8 mouse cellular contexts compared by ENCODE assay signal in the genomic region with DNA sequence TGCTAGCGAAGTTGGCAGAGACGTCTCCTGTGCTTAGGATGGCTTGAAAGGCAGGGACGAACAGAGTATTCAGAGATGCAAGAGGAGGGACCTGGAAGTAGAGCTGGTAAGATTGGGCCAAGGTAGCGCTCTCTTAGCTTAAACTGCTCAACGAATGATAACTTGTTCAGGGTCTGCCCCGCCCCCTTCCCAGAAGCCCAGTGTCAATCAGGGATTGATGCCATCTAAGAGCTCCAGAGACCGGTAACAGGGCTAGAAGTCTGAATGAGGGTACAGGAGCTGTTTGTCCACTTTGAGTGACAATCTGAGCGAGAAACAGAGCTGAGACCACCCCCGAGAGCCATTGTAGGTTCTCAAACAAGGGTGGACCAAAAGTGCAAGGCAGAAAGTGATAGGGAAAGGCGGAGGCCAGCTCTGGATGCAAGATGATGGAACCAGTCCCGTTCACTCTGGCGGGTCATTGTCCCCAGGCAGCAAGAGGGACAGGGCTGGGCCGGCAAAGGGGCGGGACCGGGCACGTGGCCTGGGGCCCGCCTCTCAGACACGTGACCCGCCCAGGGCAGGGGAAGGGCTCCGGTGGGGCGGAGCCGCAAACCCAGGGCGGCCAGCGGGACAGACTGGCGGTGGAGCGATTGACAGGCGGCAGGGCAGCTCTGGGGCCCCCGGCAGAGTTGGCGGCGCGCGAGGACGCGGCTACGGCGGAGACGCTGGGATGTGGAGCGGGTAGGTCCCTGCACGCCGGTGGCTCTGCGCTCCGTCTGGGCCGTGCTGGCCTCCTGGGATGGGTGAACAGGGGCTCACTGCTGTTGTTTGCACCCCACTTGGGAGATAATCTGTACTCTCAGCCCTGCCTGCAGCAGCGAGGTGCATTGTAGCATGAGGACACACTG. TPM values are rescaled to one million over a fixed set of nuclear protein-coding genes. Genes with fewer than 3 reads are reported as not detected.
DNase-seq lines count a peak whose midpoint lies in the region; ATAC-seq lines count a peak whose summit lies in the region.

No protein-coding gene starts in this region.

- H3K9ac ChIP-seq in limb, embryonic 11.5 days (ENCODE audit: low read length) = peak overlapping the region; percentile 66
- peak overlapping the region; percentile 72 for H3K9ac ChIP-seq in midbrain, embryonic 12.5 days (replicated peaks)

- peak; percentile 82 for ATAC-seq in granulocyte monocyte progenitor cell, adult 5-6 weeks (replicated peaks; ENCODE audit: poor library complexity, severe bottlenecking)
- ATAC-seq in limb, embryonic 11.5 days (ENCODE audit: insufficient number of reproducible peaks, low FRiP score, low TSS enrichment, low read depth) = peak; percentile 89
- ATAC-seq in midbrain, embryonic 12.5 days (ENCODE audit: low FRiP score, low read depth) = peak; percentile 99
- no peak for ATAC-seq in activated CD4-positive, CD25-positive, alpha-beta regulatory T cell, adult 4 months

- peaks cover 90% of the 10 kb centered on the region for H3K4me1 ChIP-seq in embryonic facial prominence, embryonic 10.5 days
- peaks cover 41% of the 10 kb centered on the region for H3K4me1 ChIP-seq in limb, embryonic 11.5 days (ENCODE audit: control insufficient read depth, insufficient read depth, low read length)
- peaks cover 22% of the 10 kb centered on the region for H3K4me1 ChIP-seq in midbrain, embryonic 12.5 days

- no peaks in the 10 kb centered on the region for H3K9me3 ChIP-seq in embryonic facial prominence, embryonic 10.5 days
- no peaks in the 10 kb centered on the region for H3K9me3 ChIP-seq in limb, embryonic 11.5 days (ENCODE audit: control insufficient read depth, low read length)
- H3K9me3 ChIP-seq in midbrain, embryonic 12.5 days = no peaks in the 10 kb centered on the region

- peak; percentile 97 for DNase-seq in adrenal gland, postnatal 14 days
- DNase-seq in embryonic facial prominence, embryonic 10.5 days (ENCODE audit: low spot score) = peak; percentile 95
- DNase-seq in kidney, adult 11 months = peak; percentile 90
- DNase-seq in limb, embryonic 11.5 days (ENCODE audit: low spot score) = peak; percentile 91
- DNase-seq in skeletal muscle tissue, adult 2 months (ENCODE audit: low read depth, low spot score) = peak; percentile 89

- WGBS in embryonic facial prominence, embryonic 10.5 days = 4% methylated on average over 44 of the region's 44 CpGs
- 5% methylated on average over 44 of the region's 44 CpGs for WGBS in limb, embryonic 11.5 days
- WGBS in midbrain, embryonic 12.5 days = 5% methylated on average over 44 of the region's 44 CpGs

- H3K27ac ChIP-seq in embryonic facial prominence, embryonic 10.5 days (replicated peaks) = peak overlapping the region; percentile 91
- peak overlapping the region; percentile 65 for H3K27ac ChIP-seq in limb, embryonic 11.5 days (replicated peaks; ENCODE audit: low read depth, low read length)
- peak overlapping the region; percentile 75 for H3K27ac ChIP-seq in midbrain, embryonic 12.5 days (replicated peaks)

- H3K27me3 ChIP-seq in embryonic facial prominence, embryonic 10.5 days (replicated peaks; ENCODE audit: low read depth, poor library complexity, severe bottlenecking) = peaks cover 6% of the 10 kb centered on the region; the same call in 1 of the 2 replicates
- H3K27me3 ChIP-seq in limb, embryonic 11.5 days (ENCODE audit: control insufficient read depth, insufficient read depth, low read length) = no peaks in the 10 kb centered on the region
- H3K27me3 ChIP-seq in midbrain, embryonic 12.5 days = peaks cover 29% of the 10 kb centered on the region

- H3K4me3 ChIP-seq in embryonic facial prominence, embryonic 10.5 days = peak overlapping the region; percentile 77
- peak overlapping the region; percentile 50 for H3K4me3 ChIP-seq in limb, embryonic 11.5 days (ENCODE audit: low read depth, low read length)
- peak overlapping the region; percentile 57 for H3K4me3 ChIP-seq in midbrain, embryonic 12.5 days

- H3K36me3 ChIP-seq in embryonic facial prominence, embryonic 10.5 days (replicated peaks) = no peaks in the 10 kb centered on the region
- no peaks in the 10 kb centered on the region for H3K36me3 ChIP-seq in limb, embryonic 11.5 days (ENCODE audit: control insufficient read depth, insufficient read depth, low read length)
- H3K36me3 ChIP-seq in midbrain, embryonic 12.5 days = no peaks in the 10 kb centered on the region

- H3K4me2 ChIP-seq in limb, embryonic 11.5 days (ENCODE audit: low read depth, severe bottlenecking) = peak overlapping the region; percentile 94
- peak overlapping the region; percentile 88 for H3K4me2 ChIP-seq in midbrain, embryonic 12.5 days (replicated peaks)

RNA-seq across cellular contexts. Expression of a gene that starts 16.4 kb away (rescaled TPM):
- total RNA-seq in adrenal gland, postnatal 14 days (2021) = 9.7 and 10.1 TPM in 2 replicates
- 51.7 and 57.4 TPM in 2 replicates for polyA plus RNA-seq in embryonic facial prominence, embryonic 10.5 days (2016; fragmentation: Nextera tagmentation; extraction: Ambion mirVana)
- 3.7 and 8.2 TPM in 2 replicates for total RNA-seq in granulocyte monocyte progenitor cell, adult 5-6 weeks (2014; fragmentation: Nextera tagmentation)
- 1.9 and 2.8 TPM in 2 replicates for total RNA-seq in granulocyte monocyte progenitor cell, adult 5-6 weeks (2017)
- 39.8 and 44.5 TPM in 2 replicates for polyA plus RNA-seq in limb, embryonic 11.5 days (2014; fragmentation: Nextera tagmentation; extraction: Ambion mirVana)
- polyA plus RNA-seq in midbrain, embryonic 12.5 days (2016; fragmentation: Nextera tagmentation; extraction: Ambion mirVana) = 28.2 and 34.2 TPM in 2 replicates
- 1 to 10 TPM in 1 of 2 experiments, not detected in 1; 1.2 TPM for polyA plus RNA-seq in activated CD4-positive, CD25-positive, alpha-beta regulatory T cell, adult 4 months (2017; shearing (Covaris generic))

RNA-seq across cellular contexts. Expression of a gene that starts 16.4 kb away (rescaled TPM):
- total RNA-seq in adrenal gland, postnatal 14 days (2021) = 0.19 TPM in 1 of 2 replicates, not detected in the other
- 1.6 TPM in 2 replicates for polyA plus RNA-seq in embryonic facial prominence, embryonic 10.5 days (2016; fragmentation: Nextera tagmentation; extraction: Ambion mirVana)
- total RNA-seq in granulocyte monocyte progenitor cell, adult 5-6 weeks (2014; fragmentation: Nextera tagmentation) = not detected in 2 replicates
- total RNA-seq in granulocyte monocyte progenitor cell, adult 5-6 weeks (2017) = 0.09 TPM in 1 of 2 replicates, not detected in the other
- polyA plus RNA-seq in limb, embryonic 11.5 days (2014; fragmentation: Nextera tagmentation; extraction: Ambion mirVana) = 1.9 and 2.4 TPM in 2 replicates
- polyA plus RNA-seq in midbrain, embryonic 12.5 days (2016; fragmentation: Nextera tagmentation; extraction: Ambion mirVana) = 1.1 TPM in 2 replicates
- not detected for polyA plus RNA-seq in activated CD4-positive, CD25-positive, alpha-beta regulatory T cell, adult 4 months (2017; shearing (Covaris generic))

RNA-seq across cellular contexts. Expression of a gene that starts 23.5 kb away (rescaled TPM):
- total RNA-seq in adrenal gland, postnatal 14 days (2021) = 11.3 and 14.0 TPM in 2 replicates
- polyA plus RNA-seq in embryonic facial prominence, embryonic 10.5 days (2016; fragmentation: Nextera tagmentation; extraction: Ambion mirVana) = 4.0 and 4.3 TPM in 2 replicates
- total RNA-seq in granulocyte monocyte progenitor cell, adult 5-6 weeks (2014; fragmentation: Nextera tagmentation) = 0.38 and 0.97 TPM in 2 replicates
- total RNA-seq in granulocyte monocyte progenitor cell, adult 5-6 weeks (2017) = 0.22 and 1.4 TPM in 2 replicates
- polyA plus RNA-seq in limb, embryonic 11.5 days (2014; fragmentation: Nextera tagmentation; extraction: Ambion mirVana) = 2.3 and 3.3 TPM in 2 replicates
- polyA plus RNA-seq in midbrain, embryonic 12.5 days (2016; fragmentation: Nextera tagmentation; extraction: Ambion mirVana) = 9.6 and 10.7 TPM in 2 replicates
- polyA plus RNA-seq in activated CD4-positive, CD25-positive, alpha-beta regulatory T cell, adult 4 months (2017; shearing (Covaris generic)) = not detected

RNA-seq across cellular contexts. Expression of a gene that starts 37.5 kb away (rescaled TPM):
- total RNA-seq in adrenal gland, postnatal 14 days (2021) = 2,322 and 2,352 TPM in 2 replicates
- polyA plus RNA-seq in embryonic facial prominence, embryonic 10.5 days (2016; fragmentation: Nextera tagmentation; extraction: Ambion mirVana) = 1,291 and 1,338 TPM in 2 replicates
- 806 and 810 TPM in 2 replicates for total RNA-seq in granulocyte monocyte progenitor cell, adult 5-6 weeks (2014; fragmentation: Nextera tagmentation)
- total RNA-seq in granulocyte monocyte progenitor cell, adult 5-6 weeks (2017) = 350 and 359 TPM in 2 replicates
- 1,189 and 1,219 TPM in 2 replicates for polyA plus RNA-seq in limb, embryonic 11.5 days (2014; fragmentation: Nextera tagmentation; extraction: Ambion mirVana)
- 1,351 and 1,421 TPM in 2 replicates for polyA plus RNA-seq in midbrain, embryonic 12.5 days (2016; fragmentation: Nextera tagmentation; extraction: Ambion mirVana)
- polyA plus RNA-seq in activated CD4-positive, CD25-positive, alpha-beta regulatory T cell, adult 4 months (2017; shearing (Covaris generic)) = 1,000 to 10,000 TPM; 1,834 to 2,304 TPM

Comparison
In these comparisons a context has a peak if more than half of its experiments do, and no peak if none do; other contexts are left out.
1. RNA of a gene that starts 16.4 kb away (polyA plus RNA-seq): 51.7 to 57.4 TPM in embryonic facial prominence, embryonic 10.5 days, 39.8 to 44.5 TPM in limb, embryonic 11.5 days and 28.2 to 34.2 TPM in midbrain, embryonic 12.5 days; 1.2 TPM in activated CD4-positive, CD25-positive, alpha-beta regulatory T cell, adult 4 months; every median in the first group is over 10 times any median in the second.
2. Peak in every context shown above with its lines, with median percentiles within 50 percentile points of each other: DNase-seq, H3K27ac ChIP-seq and H3K4me3 ChIP-seq.